Mouse (Mus musculus) testis, adult 2 months (tissue): ENCODE measurements at regions not wholly inside any gene's neighbourhood (a gene's known extent, or its start where the extent isn't known, plus 50 kb on each side); places are given as distances from the start of the nearest gene placed in this dataset.

Experiments used
- H3K27ac ChIP-seq: fragments of 200-500 bp; 2 replicates; pipeline ENCODE4 v1.5.1; 2012; ENCODE audit warnings: low read depth, low read length; ENCODE audit not compliant: control insufficient read depth, insufficient read depth
- H3K27me3 ChIP-seq: fragments of 200-500 bp; 2 replicates; pipeline ENCODE4 v1.6.1; 2012; ENCODE audit warnings: mild to moderate bottlenecking, low read length, moderate library complexity; ENCODE audit not compliant: control insufficient read depth, insufficient read depth
- H3K36me3 ChIP-seq: fragments of 200-500 bp; 2 replicates; pipeline ENCODE4 v1.6.1; 2012; ENCODE audit warnings: mild to moderate bottlenecking, low read length; ENCODE audit not compliant: control insufficient read depth, insufficient read depth
- H3K4me1 ChIP-seq: fragments of 200-500 bp; 2 replicates; pipeline ENCODE4 v1.6.1; 2012; ENCODE audit warnings: low read length; ENCODE audit not compliant: control insufficient read depth, insufficient read depth
- H3K4me3 ChIP-seq: fragments of 200-500 bp; 2 replicates; pipeline ENCODE4 v1.5.1; 2012; ENCODE audit warnings: low read depth, mild to moderate bottlenecking, low read length, moderate library complexity, mixed read lengths; ENCODE audit not compliant: control insufficient read depth
- CTCF ChIP-seq: fragments of 200-500 bp; IDR thresholded peaks from 2 replicates; pipeline ENCODE4 v1.5.1; 2012; ENCODE audit warnings: low read depth, mild to moderate bottlenecking, inconsistent platforms, low read length, moderate library complexity; ENCODE audit not compliant: control insufficient read depth, insufficient read depth, insufficient replicate concordance
- POLR2A ChIP-seq: fragments of 200-500 bp; IDR thresholded peaks from 2 replicates; pipeline ENCODE4 v1.6.1; 2012; ENCODE audit warnings: low read depth, mild to moderate bottlenecking, inconsistent platforms, low read length, moderate library complexity; ENCODE audit not compliant: control insufficient read depth

GRCm38 (mm10) chr12:27065011-27065517 lies 277.3 kb downstream of the Sox11 start:
- Histone ChIP-seq H3K4me3 (no peak overlapping the region), H3K36me3 (no peaks in the 10 kb centered on the region), H3K27ac (no peak overlapping the region), H3K27me3 (no peaks in the 10 kb centered on the region), H3K4me1 (peaks cover 6% of the 10 kb centered on the region)
- TF ChIP-seq POLR2A (no peak), CTCF (no peak)

- H3K36me3 ChIP-seq: no peaks in the 10 kb centered on the region
- H3K4me1 ChIP-seq: peaks cover 6% of the 10 kb centered on the region
- H3K27me3 ChIP-seq: no peaks in the 10 kb centered on the region
- no peak overlapping the region for H3K27ac ChIP-seq
- TF ChIP-seq CTCF: no peak
- TF ChIP-seq POLR2A: no peak
- no peak overlapping the region for H3K4me3 ChIP-seq
Measured at GRCm38 (mm10) chr12:27063518-27063917, 278.9 kb downstream of the Sox11 start.

GRCm38 (mm10) chr12:27062511-27063264 lies 279.7 kb downstream of the Sox11 start:
- peaks cover 6% of the 10 kb centered on the region for H3K4me1 ChIP-seq
- H3K36me3 ChIP-seq: no peaks in the 10 kb centered on the region
- no peak for TF ChIP-seq POLR2A
- TF ChIP-seq CTCF: no peak
- no peak overlapping the region for H3K27ac ChIP-seq
- H3K27me3 ChIP-seq: no peaks in the 10 kb centered on the region
- H3K4me3 ChIP-seq: no peak overlapping the region

- TF ChIP-seq CTCF (no peak), POLR2A (no peak)
- no peaks in the 10 kb centered on the region for H3K27me3 ChIP-seq
- no peak overlapping the region for H3K27ac ChIP-seq
- H3K36me3 ChIP-seq: no peaks in the 10 kb centered on the region
- peaks cover 6% of the 10 kb centered on the region for H3K4me1 ChIP-seq
- peak overlapping the region; percentile 37 for H3K4me3 ChIP-seq
Measured at GRCm38 (mm10) chr12:27062061-27062461, 280.3 kb downstream of the Sox11 start.

GRCm38 (mm10) chr12:27060899-27061762 lies 281.2 kb downstream of the Sox11 start:
- H3K4me3 ChIP-seq: no peak overlapping the region
- no peaks in the 10 kb centered on the region for H3K36me3 ChIP-seq
- H3K27me3 ChIP-seq: no peaks in the 10 kb centered on the region
- no peak for TF ChIP-seq CTCF
- TF ChIP-seq POLR2A: no peak
- peaks cover 6% of the 10 kb centered on the region for H3K4me1 ChIP-seq
- no peak overlapping the region for H3K27ac ChIP-seq

- TF ChIP-seq POLR2A (no peak), CTCF (peak; percentile 60; the same call in 1 of the 2 replicates)
- Histone ChIP-seq H3K27ac (no peak overlapping the region), H3K27me3 (no peaks in the 10 kb centered on the region), H3K36me3 (no peaks in the 10 kb centered on the region), H3K4me3 (no peak overlapping the region), H3K4me1 (peaks cover 6% of the 10 kb centered on the region)
Measured at GRCm38 (mm10) chr12:27059885-27060284, 282.5 kb downstream of the Sox11 start.

- Histone ChIP-seq H3K36me3 (no peaks in the 10 kb centered on the region), H3K4me1 (no peaks in the 10 kb centered on the region), H3K27ac (no peak overlapping the region), H3K27me3 (no peaks in the 10 kb centered on the region), H3K4me3 (no peak overlapping the region)
- TF ChIP-seq POLR2A (no peak), CTCF (no peak)
Measured at GRCm38 (mm10) chr12:27054411-27054810, 288.0 kb downstream of the Sox11 start.
